In genomic region chr11:79713678-79714077, GRCm38 (mm10) we compare ENCODE assay signal across 16 mouse cellular contexts.
DNase-seq lines count a peak whose midpoint lies in the region; ATAC-seq and TF ChIP-seq lines count a peak whose summit lies in the region.
"Had no signal": no experiment of that assay in that cellular context is flagged by ENCODE, and none has a peak within 500 bp of the region (broad histone marks: within the 10 kb centered on the region; RNA-seq: fewer than 3 reads in every experiment).

No protein-coding gene starts in this region.

- H3K4me3 ChIP-seq in lung, embryonic 16.5 days (ENCODE audit: low read length), result no peak overlapping the region
- no peak overlapping the region for H3K4me3 ChIP-seq in lung, adult 2 months (replicated peaks; ENCODE audit: extremely low read depth, low read depth, low read length)
- peak overlapping the region; percentile 57; the same call in 1 of the 2 replicates for H3K4me3 ChIP-seq in intestine, embryonic 14.5 days (ENCODE audit: low read depth, low read length)
- H3K4me3 ChIP-seq in stomach, embryonic 15.5 days (replicated peaks), result peak overlapping the region; percentile 62; the same call in 1 of the 2 replicates
- H3K4me3 ChIP-seq: embryonic facial prominence, embryonic 12.5 days; heart, embryonic 10.5 days had no signal

- H3K27ac ChIP-seq in lung, embryonic 16.5 days (ENCODE audit: low read length), result no peak overlapping the region
- no peak overlapping the region for H3K27ac ChIP-seq in intestine, embryonic 14.5 days (ENCODE audit: low read depth)
- H3K27ac ChIP-seq in stomach, embryonic 15.5 days, result peak overlapping the region; percentile 81
- H3K27ac ChIP-seq: embryonic facial prominence, embryonic 12.5 days; heart, embryonic 10.5 days had no signal

- no peak for TF ChIP-seq POLR2A in lung, adult 2 months (IDR thresholded peaks at IDR 0.05; ENCODE audit: borderline replicate concordance, extremely low read depth, low read depth, low read length)

- ATAC-seq in lung, embryonic 16.5 days (ENCODE audit: low read depth), result no peak
- no peak for ATAC-seq in intestine, embryonic 14.5 days (replicated peaks; ENCODE audit: low FRiP score, low TSS enrichment, low read depth)
- no peak for ATAC-seq in stomach, embryonic 15.5 days (ENCODE audit: insufficient read depth, low FRiP score, low read depth)
- ATAC-seq: CD4-positive, CD25-positive, alpha-beta regulatory T cell, adult 4 months; forebrain, embryonic 14.5 days had no signal

- H3K9me3 ChIP-seq in lung, embryonic 16.5 days (ENCODE audit: control insufficient read depth, low read length), result no peaks in the 10 kb centered on the region
- no peaks in the 10 kb centered on the region for H3K9me3 ChIP-seq in intestine, embryonic 14.5 days (ENCODE audit: control insufficient read depth, low read length)
- H3K9me3 ChIP-seq in stomach, embryonic 15.5 days, result no peaks in the 10 kb centered on the region
- H3K9me3 ChIP-seq: embryonic facial prominence, embryonic 12.5 days; heart, embryonic 10.5 days had no signal

- peaks cover 43% of the 10 kb centered on the region for H3K4me1 ChIP-seq in lung, embryonic 16.5 days (replicated peaks; ENCODE audit: control insufficient read depth, insufficient read depth, low read length)
- H3K4me1 ChIP-seq in lung, adult 2 months (ENCODE audit: control insufficient read depth, insufficient read depth, low read length), result peaks cover 43% of the 10 kb centered on the region
- H3K4me1 ChIP-seq in intestine, embryonic 14.5 days (replicated peaks; ENCODE audit: control insufficient read depth, insufficient read depth, low read length), result peaks cover 43% of the 10 kb centered on the region
- H3K4me1 ChIP-seq in stomach, embryonic 15.5 days, result peaks cover 47% of the 10 kb centered on the region

- peak; percentile 56 for DNase-seq in kidney, adult 18-20 months
- no peak for DNase-seq in kidney, postnatal 4 days
- DNase-seq in lung, adult 2 months, result no peak
- no peak for DNase-seq in intestine, embryonic 14.5 days (ENCODE audit: low spot score)
- DNase-seq in cerebellum, postnatal 36 days, result no peak
- DNase-seq in urinary bladder, postnatal 36 days (ENCODE audit: low spot score in 2 of 2), result no peak
- DNase-seq: cerebellum, adult 9-11 months; heart, postnatal 4 days; midbrain, embryonic 14.5 days; thymus, postnatal 14 days had no signal

- 50% methylated on average over 4 of the region's 4 CpGs for WGBS in lung, embryonic 16.5 days
- WGBS in lung, adult 2 months, result 42% methylated on average over 4 of the region's 4 CpGs
- WGBS in intestine, embryonic 14.5 days, result 47% methylated on average over 4 of the region's 4 CpGs
- WGBS in stomach, embryonic 15.5 days, result 40% methylated on average over 4 of the region's 4 CpGs

- peaks cover 15% of the 10 kb centered on the region for H3K27me3 ChIP-seq in lung, embryonic 16.5 days (ENCODE audit: control insufficient read depth, insufficient read depth, low read depth, low read length)
- H3K27me3 ChIP-seq in intestine, embryonic 14.5 days (replicated peaks; ENCODE audit: control insufficient read depth, insufficient read depth, low read length), result peaks cover 19% of the 10 kb centered on the region
- 0 out of 2 replicates have a peak, but pooled peaks cover 7% of the 10 kb centered on the region for H3K27me3 ChIP-seq in stomach, embryonic 15.5 days (replicated peaks)

- no peak overlapping the region for H3K9ac ChIP-seq in lung, embryonic 16.5 days (ENCODE audit: low read length)
- H3K9ac ChIP-seq in intestine, embryonic 14.5 days (ENCODE audit: low read length), result no peak overlapping the region
- H3K9ac ChIP-seq in stomach, embryonic 15.5 days, result no peak overlapping the region
- H3K9ac ChIP-seq: embryonic facial prominence, embryonic 12.5 days had no signal

- H3K4me2 ChIP-seq in lung, embryonic 16.5 days (ENCODE audit: low read depth, low read length), result 0 out of 2 replicates have a peak overlapping the region, but pooled peaks have one; percentile 21
- H3K4me2 ChIP-seq in intestine, embryonic 14.5 days (ENCODE audit: low read length), result peak overlapping the region; percentile 99
- peak overlapping the region; percentile 94 for H3K4me2 ChIP-seq in stomach, embryonic 15.5 days
- H3K4me2 ChIP-seq: embryonic facial prominence, embryonic 12.5 days had no signal

- no peaks in the 10 kb centered on the region for H3K36me3 ChIP-seq in lung, embryonic 16.5 days (ENCODE audit: control insufficient read depth, insufficient read depth, low read length)
- no peaks in the 10 kb centered on the region for H3K36me3 ChIP-seq in intestine, embryonic 14.5 days (ENCODE audit: control insufficient read depth, insufficient read depth, low read length)
- H3K36me3 ChIP-seq in stomach, embryonic 15.5 days, result no peaks in the 10 kb centered on the region
- H3K36me3 ChIP-seq: embryonic facial prominence, embryonic 12.5 days; heart, embryonic 10.5 days had no signal

- TF ChIP-seq CTCF in lung, adult 2 months (IDR thresholded peaks at IDR 0.05; ENCODE audit: insufficient read depth, low read length), result no peak

Comparison
In these comparisons a context has a peak if more than half of its experiments do, and no peak if none do; other contexts are left out.
1. H3K4me2 ChIP-seq: peak in every context shown above with its lines; median percentile 99 in intestine, embryonic 14.5 days; 94 in stomach, embryonic 15.5 days; 21 in lung, embryonic 16.5 days.
2. H3K4me3 ChIP-seq: peak in intestine, embryonic 14.5 days (single experiment) and stomach, embryonic 15.5 days (single experiment); none in lung, embryonic 16.5 days (single experiment) and lung, adult 2 months (single experiment).